Mouse (Mus musculus) kidney, adult 11 months (tissue): Measurements from ENCODE around the gene Pde2a.
A peak's percentile ranks its signal among the peaks of the same experiment; 100 is the strongest.

Experiments
- DNase-seq: peaks from one replicate; pipeline ENCODE4 v3.0.0; 2022

The Pde2a gene

DNA sequence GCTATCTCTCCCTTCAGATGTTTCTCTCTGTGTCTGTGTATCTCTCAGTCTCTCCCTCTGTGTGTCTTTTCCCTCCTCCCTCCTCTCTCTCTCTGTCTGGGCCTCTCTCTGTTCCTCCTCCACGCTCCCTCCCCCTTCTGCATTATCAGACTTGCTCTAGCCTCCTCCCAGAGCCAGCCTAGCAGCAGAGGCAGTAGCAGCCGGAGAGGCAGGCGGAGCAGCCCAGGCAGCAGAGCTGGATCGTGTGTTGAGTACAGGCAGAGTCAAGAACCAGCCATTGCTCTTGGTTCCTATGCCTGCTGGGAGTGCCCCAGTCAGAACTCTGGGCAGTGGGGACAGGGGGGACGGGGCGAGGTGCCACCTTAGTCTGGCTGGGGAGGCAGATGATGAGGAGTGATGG lies at the start of gene Pde2a:
Gene Pde2a (plus strand): TSS at position 163 of the 400 bp plus-strand sequence.
- no peak for DNase-seq

DNA sequence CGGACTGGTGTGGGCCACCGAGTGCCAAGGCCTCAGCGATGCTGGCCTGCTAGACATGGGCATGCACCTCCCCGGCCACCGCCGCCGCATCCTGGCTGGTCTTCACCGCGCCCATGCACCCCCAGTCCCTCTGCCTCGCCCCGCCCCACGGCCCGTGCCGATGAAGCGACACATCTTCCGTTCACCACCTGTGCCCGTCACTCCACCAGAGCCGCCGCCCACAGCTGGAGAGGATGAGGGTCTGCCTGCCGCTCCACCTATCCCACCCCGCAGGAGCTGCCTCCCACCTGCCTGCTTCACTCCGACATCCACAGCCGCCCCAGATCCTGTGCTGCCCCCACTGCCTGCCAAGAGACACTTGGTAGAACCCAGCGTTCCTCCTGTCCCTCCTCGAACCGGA lies 48.4 kb upstream of the Pde2a start:
- no peak for DNase-seq

DNA sequence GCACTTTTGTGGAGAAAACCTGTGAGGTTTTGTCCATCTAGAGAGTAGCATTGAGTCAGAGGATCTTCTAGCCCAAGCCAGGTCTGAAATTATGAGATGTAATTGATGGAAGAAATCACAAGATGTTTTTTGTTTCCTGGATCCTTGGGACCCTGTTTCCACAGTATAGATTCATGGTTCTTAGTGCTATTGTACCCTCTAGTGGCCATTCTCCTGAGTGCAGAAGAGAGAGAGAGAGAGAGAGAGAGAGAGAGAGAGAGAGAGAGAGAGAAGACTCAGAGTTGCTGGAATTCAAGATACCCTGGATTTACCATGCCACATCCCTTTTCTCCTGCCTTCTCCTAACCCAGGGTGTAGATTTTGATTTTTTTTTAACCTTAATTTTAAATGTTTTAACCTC lies 47.3 kb upstream of the Pde2a start:
- DNase-seq: no peak

DNA sequence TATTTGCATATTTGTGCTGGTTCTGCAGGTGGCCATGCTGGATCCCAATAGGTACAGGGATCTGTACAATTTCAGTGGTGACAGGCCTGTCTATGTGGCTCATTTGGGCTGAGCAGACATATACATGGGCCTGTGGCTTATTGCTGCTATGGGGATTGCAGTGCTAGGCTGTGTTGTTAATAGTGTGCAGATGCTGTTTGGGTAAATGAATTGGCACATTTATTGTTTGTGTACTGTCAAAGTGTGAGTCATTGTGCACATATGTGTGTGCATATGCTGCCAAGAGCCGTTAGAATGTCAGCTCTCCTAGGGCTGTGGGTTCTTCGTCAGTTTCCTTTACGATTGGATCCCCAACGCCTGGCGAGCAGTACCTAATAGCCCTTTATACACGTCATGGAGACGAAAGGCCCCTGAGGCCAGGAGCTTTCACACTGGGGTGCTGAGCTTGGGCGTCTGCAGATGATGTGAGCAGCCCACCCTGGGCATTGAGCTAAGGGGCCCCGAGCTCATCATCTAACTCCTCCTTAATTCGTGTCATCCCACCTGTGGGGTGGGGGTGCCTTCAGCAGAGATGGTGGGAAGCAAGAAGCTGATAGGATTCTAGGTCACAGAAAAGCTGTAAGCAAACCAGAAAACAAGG lies 44.7 kb upstream of the Pde2a start:
- no peak for DNase-seq

DNA sequence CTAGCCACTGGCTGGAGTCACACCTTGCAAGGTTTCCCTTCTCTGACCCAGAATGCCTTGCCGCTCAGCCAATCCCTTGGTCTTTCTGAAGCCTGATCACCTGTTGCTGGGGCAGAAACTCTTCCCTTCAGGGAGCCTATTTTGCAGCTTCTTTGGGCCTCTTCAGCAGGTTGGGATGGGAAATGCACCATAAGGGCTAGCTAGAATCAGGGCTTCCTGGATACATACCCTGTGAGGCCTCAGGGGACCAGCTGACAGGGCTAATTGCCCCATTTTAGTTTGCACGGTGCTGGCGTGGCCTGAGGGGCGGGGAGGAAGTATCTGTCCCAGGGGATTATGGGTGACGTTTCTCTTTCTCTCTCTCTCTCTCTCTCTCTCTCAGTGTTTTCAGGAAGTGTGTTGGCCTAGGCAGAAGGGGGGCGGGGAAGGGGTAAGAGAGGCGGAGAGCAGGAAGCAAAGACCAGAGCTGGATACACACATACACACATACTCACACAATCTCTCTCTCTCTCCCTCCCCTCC lies 43.7 kb upstream of the Pde2a start:
- peak; percentile 83 for DNase-seq

DNA sequence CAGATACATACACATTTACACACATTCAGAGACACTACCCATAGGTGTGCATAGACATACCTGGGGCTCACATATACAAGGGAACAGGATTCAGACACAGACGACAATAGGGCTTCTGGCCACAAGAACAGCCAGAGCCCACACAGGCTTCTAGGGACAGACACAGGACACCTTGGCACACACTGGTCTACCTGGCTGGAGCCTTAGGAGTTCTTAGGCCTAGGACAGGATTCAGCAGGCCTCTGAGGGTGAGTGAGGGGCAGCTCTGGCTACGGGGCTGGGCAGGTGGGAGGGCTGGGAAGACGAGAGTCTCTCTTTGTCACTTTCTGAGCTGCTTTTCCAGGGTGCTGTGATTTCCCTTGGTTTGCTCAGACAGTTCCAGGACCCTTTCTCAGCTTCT lies 43.2 kb upstream of the Pde2a start:
- no peak for DNase-seq

DNA sequence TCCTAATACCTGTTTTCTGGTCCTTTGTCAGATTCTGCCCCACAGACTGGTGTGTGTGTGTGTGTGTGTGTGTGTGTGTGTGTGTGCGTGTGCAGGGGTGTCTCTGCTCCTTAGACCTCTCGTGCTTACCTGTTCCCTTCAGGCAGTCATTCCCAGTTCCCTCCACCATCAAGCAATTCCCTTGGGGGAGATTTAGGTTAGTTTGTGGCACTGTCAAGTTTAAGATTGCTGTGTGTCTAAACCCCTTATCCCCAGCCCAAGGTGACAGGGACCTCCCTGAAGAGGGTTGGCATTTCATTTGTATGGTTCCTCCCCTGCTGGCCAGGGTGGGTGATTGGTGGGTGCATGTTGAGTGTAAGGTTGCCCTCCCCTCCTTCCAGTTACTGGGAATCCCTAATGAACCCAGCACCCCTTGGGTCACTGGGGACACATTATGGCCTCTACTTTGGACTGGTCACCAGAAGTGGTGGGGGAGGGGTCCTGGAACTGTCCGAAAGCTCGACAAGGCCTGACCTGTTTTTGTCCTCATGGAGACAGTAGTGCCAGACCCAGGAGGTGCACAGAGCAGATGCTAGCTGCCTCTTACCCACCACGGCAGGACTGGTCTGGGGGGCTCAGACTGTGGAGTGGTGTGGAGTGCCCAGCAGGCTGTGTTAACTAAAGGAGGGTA lies 42.6 kb upstream of the Pde2a start:
- DNase-seq: peak; percentile 55

DNA sequence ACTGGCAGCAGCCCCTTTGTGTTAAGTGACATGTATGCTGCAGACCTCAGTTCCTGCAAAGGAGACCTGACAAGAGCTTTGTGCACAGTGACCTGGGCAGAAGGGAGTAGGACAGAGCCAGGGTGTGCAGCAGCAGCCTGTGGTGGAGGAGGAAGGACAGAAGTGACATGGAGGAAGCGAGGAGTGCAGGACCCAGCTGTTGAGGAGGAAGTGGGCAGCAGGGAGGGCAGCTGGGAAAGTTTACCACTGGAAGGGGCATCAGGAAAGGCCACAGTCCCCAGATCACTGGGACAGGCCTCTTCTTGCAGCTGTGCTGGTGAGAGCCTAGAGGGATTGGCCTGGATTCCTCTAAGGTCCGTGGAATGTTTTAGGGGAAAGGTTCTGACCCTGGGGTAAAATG lies 41.8 kb upstream of the Pde2a start:
- no peak for DNase-seq

DNA sequence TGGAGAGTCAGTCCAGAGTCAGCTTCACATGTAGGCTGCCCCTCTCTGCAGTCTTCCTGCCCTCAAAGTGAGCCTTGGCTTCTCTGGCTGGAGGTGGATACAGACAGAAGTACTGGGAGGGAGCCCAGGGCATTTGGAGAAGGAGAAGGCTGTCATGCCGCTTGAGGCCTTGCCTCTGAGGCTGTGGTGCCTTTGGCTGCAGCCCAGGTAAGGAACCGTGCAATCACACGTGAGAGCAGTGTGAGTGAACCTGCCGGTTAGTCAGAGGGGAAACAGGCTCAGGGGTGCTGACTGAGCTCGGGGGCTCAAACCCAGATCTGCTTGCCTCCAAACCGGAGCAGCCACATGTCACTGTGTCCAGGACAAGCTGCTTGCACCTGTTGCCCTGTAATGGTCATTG lies 40.0 kb upstream of the Pde2a start:
- peak; percentile 78 for DNase-seq

DNA sequence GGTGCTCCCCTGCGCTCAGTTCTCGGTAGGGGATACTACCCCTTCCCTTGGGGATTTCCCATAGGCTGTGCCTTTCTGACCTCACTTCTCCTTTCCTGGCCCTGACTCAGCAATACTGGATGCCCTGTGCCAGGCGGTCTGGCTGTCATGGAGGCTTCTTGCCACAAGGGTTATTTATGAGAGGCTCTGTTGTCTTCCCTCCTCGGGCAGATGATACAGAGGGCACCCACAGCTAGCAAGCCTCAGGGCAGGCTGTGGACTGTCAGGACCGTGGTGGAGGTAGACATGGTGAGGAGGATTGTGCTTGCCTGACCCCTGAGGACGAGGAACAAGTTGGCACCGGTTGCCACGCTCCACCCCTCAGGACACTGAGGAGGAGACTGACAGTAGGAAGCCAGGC lies 39.1 kb upstream of the Pde2a start:
- peak; percentile 59 for DNase-seq

DNA sequence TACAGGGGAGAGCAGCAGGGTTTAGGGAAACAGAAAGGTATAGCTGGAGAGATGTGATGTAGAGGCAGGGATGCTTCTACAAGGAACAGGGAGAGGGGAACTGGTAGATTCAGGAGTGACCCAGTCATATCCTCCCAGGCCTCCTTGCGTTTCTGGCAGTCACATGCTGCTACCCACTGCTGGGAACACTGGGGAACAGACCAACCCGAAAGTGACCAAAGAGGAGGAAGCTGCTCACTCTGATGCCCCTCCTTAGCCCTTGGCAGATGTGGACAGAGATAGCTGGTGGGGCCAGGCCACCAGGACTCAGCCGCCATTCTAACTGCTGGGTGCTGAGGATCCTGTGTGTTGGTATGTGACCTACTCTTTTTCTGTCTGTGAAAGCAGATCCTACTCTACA lies 37.7 kb upstream of the Pde2a start:
- DNase-seq: no peak

DNA sequence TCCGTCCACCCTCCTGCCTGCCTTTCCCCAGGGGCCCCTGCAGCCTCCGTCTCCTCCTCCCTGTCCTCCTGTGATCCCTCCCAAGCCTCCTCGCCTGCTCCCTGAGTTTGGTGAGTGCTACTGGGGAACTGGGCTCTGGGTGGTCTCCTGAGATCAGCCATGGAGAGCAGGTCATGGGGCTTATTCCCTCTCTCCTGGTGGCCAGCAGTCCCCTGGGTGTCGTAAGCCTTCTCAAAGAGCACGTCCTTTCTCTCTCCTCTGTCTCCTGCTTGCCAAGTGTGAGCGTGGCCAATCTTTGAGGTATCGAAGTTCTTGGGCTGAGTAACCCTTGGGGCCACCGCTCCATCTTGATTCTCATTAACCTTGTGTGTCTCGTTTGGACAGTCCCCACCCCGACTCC lies 36.6 kb upstream of the Pde2a start:
- no peak for DNase-seq

DNA sequence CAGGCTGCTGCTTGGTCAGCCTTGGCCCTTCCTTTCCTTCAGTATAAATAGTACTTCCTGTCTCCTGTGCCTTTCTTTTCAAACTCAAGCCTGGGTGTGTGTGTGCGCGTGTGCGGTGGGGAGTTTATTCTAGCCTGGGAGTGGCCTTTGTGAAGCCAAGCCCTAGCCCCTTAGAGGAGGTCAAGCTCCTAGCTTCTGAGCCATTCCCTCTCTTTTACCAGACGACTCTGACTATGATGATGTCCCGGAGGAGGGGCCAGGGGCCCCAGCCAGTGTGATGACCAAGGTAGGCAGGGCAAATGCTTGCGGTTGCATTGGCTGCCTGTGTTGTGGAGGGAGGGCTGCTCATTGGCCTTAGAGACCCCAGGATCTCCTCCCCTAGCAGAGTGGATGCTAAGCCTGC lies 36.2 kb upstream of the Pde2a start:
- no peak for DNase-seq

DNA sequence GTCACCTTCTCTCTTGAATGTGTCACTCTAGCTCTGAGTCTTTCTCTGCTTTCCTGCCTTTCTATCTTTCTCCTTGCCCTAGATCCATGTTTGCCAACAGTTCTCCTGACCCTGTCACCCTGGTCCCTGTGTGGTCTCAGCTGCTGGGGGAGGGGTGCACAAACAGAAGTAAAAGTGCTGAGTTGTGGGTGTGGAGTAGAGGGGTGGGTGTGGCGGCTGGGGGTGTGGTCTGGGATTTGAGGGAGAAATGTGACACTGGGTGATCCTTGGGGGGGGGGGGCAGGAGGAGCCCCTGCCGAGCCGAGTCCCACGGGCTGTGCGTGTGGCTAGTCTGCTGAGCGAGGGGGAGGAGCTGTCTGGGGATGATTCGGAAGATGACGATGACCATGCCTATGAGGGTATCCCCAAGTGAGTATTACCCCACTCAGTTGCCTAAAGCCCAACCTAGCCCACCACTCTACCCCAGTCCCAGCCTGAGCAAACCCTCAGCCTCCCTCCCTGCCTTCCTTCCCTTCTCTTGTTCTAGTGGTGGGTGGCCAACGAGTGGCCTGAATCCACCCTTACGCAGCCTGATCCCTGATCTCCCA lies 35.5 kb upstream of the Pde2a start:
- DNase-seq: no peak

DNA sequence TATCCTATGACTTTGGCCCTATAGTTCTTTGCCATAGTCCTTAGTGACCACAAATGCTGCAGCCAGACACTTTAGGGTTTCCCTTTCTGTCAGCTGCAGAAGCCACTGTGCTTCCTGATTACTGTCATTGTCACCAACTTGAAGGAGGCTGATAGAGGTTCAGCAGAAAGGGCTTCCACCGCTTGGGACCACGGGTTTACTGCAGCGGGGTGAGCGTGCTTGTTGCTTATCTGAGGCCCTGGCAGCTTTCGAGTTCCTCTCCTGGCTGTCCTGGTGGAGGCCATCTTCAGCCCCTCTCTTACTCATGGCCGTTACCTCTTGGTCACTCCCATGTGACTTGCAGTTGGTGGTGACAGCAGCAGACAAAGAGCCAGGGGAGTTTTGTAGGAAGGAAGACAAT lies 32.2 kb upstream of the Pde2a start:
- DNase-seq: no peak

DNA sequence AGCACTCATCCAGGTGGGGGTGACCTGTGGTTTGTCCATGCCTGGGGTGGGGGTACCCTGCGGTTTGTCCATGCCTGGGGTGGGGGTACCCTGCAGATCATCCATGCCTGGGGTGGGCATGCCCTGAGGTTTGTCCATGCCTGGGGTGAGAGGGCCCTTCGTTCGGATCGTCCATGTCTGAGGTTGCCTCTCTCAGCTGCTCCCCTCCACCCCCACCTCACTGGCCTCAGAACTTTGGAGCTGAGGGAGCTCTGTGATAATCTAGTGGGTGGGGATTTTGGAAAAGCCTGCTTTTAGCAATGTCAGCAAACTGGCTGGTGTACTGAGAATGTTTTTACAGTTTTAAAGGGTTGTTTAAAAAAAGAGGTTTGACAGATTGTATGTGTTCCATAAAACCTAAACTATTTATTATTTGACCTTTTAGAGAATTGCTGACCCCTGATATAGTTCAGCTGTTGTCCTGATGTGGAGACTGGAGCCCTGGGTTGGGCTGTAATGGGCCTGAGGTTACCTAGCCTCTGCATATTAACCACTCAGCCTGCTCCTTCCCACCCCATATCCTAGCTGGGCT lies 29.5 kb upstream of the Pde2a start:
- DNase-seq: no peak

DNA sequence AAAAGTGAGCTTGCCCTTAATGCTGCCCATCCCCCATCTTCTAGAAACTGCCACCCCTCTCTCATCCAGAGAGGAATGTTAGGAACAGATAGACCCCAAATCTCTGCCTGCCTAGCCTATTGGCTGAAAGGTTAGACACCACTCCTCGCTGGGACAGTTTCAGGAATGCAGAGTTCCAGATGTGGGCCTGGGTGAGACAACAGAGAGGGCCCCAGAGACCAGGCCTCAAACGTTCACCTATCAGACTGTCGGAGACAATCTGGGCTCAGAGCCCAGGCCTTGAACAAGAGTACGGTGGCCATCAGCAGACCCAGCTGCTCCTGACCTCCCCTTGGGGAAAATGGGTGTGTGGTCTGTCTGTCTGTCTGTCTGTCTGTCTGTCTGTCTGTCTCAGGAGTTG lies 28.5 kb upstream of the Pde2a start:
- no peak for DNase-seq

DNA sequence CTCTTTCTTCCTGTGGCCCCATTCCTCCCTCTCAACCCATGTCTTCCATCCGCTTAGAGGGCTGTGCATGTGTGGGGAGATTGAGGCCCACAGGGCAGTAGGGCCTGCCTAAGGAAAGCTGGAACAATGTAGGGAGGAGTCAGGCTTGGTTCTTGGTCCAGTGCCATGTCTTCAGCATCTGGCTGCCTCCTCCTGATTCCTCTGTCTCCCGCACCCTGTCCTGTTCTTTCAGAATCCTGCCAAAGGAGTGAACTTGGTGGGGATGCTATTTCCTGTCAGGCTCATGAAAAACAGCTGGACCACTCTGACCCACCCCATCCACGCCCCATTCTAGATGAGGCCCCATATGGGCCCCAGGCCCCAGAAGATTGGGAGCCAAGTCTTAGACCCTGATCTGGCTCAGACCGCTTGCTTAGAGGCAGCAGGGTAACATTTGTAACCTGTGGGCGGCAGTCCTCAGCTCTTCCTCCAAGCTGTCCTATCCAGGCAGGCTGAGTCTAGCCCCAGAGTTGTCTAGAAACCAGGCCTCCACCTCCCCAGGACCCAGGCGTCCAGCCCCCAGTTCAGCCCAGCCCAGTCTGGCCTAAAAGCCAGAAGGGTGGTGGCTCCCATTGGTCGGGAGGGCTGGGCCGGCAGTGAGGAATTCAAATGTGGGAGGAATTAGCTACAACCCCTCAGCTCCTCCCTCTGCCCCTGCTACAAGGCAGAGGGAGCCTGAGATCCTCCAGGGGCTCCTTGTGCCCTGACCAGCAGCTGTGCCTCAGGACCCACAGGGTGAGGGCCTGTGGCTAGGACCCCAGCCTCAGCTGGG lies 27.6 kb upstream of the Pde2a start:
- peak; percentile 45 for DNase-seq

DNA sequence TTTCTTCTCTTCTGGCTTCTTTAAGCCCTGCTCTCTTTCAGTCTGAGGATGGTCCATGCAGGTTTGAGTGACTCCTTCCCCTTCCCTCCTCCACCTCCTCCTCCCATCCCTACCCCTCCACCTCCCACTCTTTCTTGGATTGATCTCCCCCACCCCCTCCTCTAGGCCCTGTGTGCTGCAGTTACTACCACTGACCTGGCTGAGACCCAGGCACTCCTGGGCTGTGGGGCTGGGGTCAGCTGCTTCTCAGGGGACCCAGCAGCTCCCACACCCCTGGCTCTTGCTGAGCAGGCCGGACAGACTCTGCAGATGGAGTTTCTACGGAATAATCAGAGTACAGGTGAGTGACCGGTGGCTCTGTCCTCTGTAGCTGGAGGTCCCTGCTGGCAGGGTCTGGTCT lies 26.9 kb upstream of the Pde2a start:
- no peak for DNase-seq

DNA sequence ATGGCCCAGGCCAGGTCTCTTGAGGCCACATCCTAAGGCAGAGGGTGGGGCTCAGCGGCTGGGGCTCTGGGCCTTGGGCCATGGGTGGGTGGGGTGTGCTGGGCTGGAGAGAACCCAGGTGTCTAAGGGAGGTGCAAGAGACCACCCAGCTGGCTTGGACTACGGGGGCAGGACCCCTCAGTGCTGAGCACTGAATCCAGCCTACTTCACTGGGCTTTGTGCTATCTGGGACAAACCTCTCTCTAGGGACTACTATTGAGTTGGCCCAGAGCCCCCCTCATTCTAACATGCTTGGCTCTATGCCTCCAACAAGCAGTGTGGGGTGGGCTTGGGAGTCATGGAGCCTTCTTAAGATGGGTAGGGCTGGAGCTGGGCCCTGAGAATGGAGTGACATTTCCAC lies 26.0 kb upstream of the Pde2a start:
- DNase-seq: no peak

DNA sequence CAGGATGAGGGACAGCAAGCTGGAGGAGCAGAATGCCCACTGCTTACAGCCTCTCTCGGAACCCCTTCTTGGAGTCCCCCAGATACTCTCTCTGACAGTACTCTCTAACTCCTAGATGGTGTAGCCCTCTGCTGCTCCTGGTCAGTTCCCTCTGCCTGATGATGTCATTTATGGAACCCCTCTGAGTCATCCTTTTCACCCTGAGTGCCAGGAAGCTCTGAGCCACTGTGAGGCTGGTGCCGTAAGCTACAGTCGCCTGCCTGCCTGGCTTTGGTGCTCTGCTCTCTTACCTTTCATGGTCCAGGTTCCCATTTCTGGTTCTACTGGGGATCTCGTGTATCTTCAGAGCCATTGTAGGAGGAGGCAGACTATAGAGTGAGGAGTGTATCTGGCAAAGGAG lies 24.3 kb upstream of the Pde2a start:
- no peak for DNase-seq

DNA sequence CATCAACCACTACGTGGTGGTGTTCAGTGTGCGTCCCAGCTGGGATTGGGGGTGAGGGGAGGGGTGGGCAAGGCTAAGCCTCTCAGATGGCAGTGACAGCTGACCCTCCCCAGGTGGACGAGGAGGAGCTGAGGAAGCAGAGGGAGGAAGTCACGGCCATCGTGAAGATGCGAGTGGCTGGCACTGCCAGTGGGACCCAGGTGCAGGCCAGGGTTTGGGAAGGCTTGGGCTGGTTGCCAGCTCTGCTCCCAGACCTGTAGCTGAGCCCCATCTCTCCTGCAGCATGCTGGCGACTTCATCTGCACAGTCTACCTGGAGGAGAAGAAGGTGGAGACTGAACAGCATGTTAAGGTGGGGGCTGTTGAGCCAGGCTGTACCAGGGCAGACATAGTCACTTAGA lies 20.0 kb upstream of the Pde2a start:
- no peak for DNase-seq

DNA sequence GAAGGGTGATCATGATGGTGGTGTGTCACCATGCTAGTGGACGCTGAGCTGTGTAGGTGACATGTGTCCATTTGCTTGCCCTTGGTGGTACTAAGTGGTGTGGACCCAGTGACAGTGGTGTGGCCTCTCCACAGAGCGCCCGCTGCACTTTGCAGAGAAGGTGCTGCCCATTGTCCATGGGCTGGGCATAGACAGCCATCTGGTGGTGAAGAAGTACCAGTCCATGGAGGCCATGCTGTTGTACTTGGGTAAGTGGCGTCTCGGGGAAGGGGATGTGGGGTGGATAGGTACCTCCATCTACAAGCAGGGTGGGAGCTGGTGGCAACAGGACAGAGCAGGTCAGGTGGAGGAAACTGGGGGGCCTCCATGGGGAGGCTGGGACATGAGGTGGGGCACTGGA lies 17.7 kb upstream of the Pde2a start:
- no peak for DNase-seq
